Mouse (Mus musculus) neural tube, embryonic 12.5 days (tissue): Measurements from ENCODE around the gene Taf7l. TPM values are rescaled to one million over a fixed set of nuclear protein-coding genes. Genes with fewer than 3 reads are reported as not detected.

Experiments used
- ATAC-seq: fragments of 200-750 bp; cut with Nextera tagmentation; 2 replicates; pipeline ENCODE4 v1.8.0; 2017; ENCODE audit warnings: low read depth, mild to moderate bottlenecking, moderate TSS enrichment, moderate library complexity; ENCODE audit not compliant: low FRiP score
- H3K27ac ChIP-seq: fragments of 300-500 bp; sonication (generic); 2 replicates; pipeline ENCODE4 v1.5.1; 2016
- H3K27me3 ChIP-seq: fragments of 300-500 bp; sonication (generic); replicated peaks from 2 replicates; pipeline ENCODE4 v1.6.1; 2016; ENCODE audit warnings: mild to moderate bottlenecking
- H3K36me3 ChIP-seq: fragments of 300-500 bp; sonication (generic); 2 replicates; pipeline ENCODE4 v1.6.1; 2016; ENCODE audit warnings: mild to moderate bottlenecking
- H3K4me1 ChIP-seq: fragments of 300-500 bp; sonication (generic); 2 replicates; pipeline ENCODE4 v1.6.1; 2016
- H3K4me2 ChIP-seq: fragments of 300-500 bp; sonication (generic); replicated peaks from 2 replicates; pipeline ENCODE4 v1.6.1; 2016; ENCODE audit warnings: mild to moderate bottlenecking
- H3K4me3 ChIP-seq: fragments of 300-500 bp; sonication (generic); 2 replicates; pipeline ENCODE4 v1.5.1; 2016
- H3K9ac ChIP-seq: fragments of 300-500 bp; sonication (generic); 2 replicates; pipeline ENCODE4 v1.6.1; 2016; ENCODE audit warnings: mild to moderate bottlenecking
- H3K9me3 ChIP-seq: fragments of 300-500 bp; sonication (generic); 2 replicates; pipeline ENCODE4 v1.6.1; 2016; ENCODE audit warnings: mild to moderate bottlenecking
- WGBS: fragments of 180-500 bp; shearing (Covaris S2); methylation state at CpG from one replicate; pipeline ENCODE4 v1.1.7; 2016; 5-methylcytosine and 5-hydroxymethylcytosine counted together
- polyA plus RNA-seq: library from polyadenylated mRNA; unstranded; fragments of >200 nt; fragmentation: Nextera tagmentation; extraction: Ambion mirVana; gene quantifications from 2 replicates; pipeline ENCODE4 v1.2.1, GENCODE M21; 2016

Gene Taf7l
- polyA plus RNA-seq, 1 experiment from 2014 or later, result 0.10 TPM

- 84% methylated on average over 1 of the region's 1 CpGs for WGBS
- Histone ChIP-seq H3K9me3 (no peaks in the 10 kb centered on the region), H3K9ac (no peak overlapping the region), H3K36me3 (no peaks in the 10 kb centered on the region), H3K27ac (no peak overlapping the region), H3K4me1 (no peaks in the 10 kb centered on the region), H3K4me3 (no peak overlapping the region), H3K4me2 (no peak overlapping the region), H3K27me3 (no peaks in the 10 kb centered on the region)
- no peak for ATAC-seq
Measured at GRCm38 (mm10) chrX:134412096-134412495, 64.2 kb downstream of the Taf7l start.

Other genes with a start within 250 kb of the Taf7l start
- 5.0 and 6.1 TPM in 2 replicates for gene Trmt2b, start 199.5 kb downstream of the Taf7l start, polyA plus RNA-seq
- 42.7 and 44.2 TPM in 2 replicates for gene Tmem35a, start 181.3 kb downstream of the Taf7l start, polyA plus RNA-seq
- 15.7 and 19.2 TPM in 2 replicates for gene Cenpi, start 168.4 kb downstream of the Taf7l start, polyA plus RNA-seq
- gene Drp2, start 71.9 kb downstream of the Taf7l start, polyA plus RNA-seq, result 10.3 and 11.7 TPM in 2 replicates
- gene Timm8a1, start 65.4 kb upstream of the Taf7l start, polyA plus RNA-seq, result 45.8 and 48.5 TPM in 2 replicates
- 1.2 and 1.3 TPM in 2 replicates for gene Btk, start 107.1 kb upstream of the Taf7l start, polyA plus RNA-seq
- gene Rpl36a, start 109.2 kb upstream of the Taf7l start, polyA plus RNA-seq, result 239 and 257 TPM in 2 replicates
- 3.6 and 4.5 TPM in 2 replicates for gene Gla, start 124.6 kb upstream of the Taf7l start, polyA plus RNA-seq
- gene Hnrnph2, start 124.7 kb upstream of the Taf7l start, polyA plus RNA-seq, result 177 and 186 TPM in 2 replicates
- 6.4 and 7.0 TPM in 2 replicates for gene Armcx4, start 210.0 kb upstream of the Taf7l start, polyA plus RNA-seq
- 73.5 and 74.7 TPM in 2 replicates for gene Armcx1, start 241.5 kb upstream of the Taf7l start, polyA plus RNA-seq